Mouse (Mus musculus) spleen, adult 2 months (tissue): ENCODE results near the gene Pigt. TPM values are rescaled to one million over a fixed set of nuclear protein-coding genes. Genes with fewer than 3 reads are reported as not detected.

Experiments
- DNase-seq, 2 experiments: peaks; one replicate each; pipeline versions ENCODE4 v3.0.0 to v3.0.0-alpha.2; 2012 to 2021; ENCODE audit warnings: low spot score in 2 of 2, low read depth in 1 of 2
- H3K27ac ChIP-seq: fragments of 200-500 bp; 2 replicates; pipeline ENCODE4 v1.5.1; 2012; ENCODE audit warnings: low read length, inconsistent platforms; ENCODE audit not compliant: insufficient read depth
- H3K27me3 ChIP-seq: fragments of 200-500 bp; 2 replicates; pipeline ENCODE4 v1.6.1; 2012; ENCODE audit warnings: mild to moderate bottlenecking, moderate library complexity, low read length, inconsistent platforms; ENCODE audit not compliant: control insufficient read depth, insufficient read depth
- H3K36me3 ChIP-seq: fragments of 200-500 bp; 2 replicates; pipeline ENCODE4 v1.6.1; 2012; ENCODE audit warnings: mild to moderate bottlenecking, low read length, inconsistent platforms; ENCODE audit not compliant: control insufficient read depth, insufficient read depth
- H3K4me1 ChIP-seq: fragments of 200-500 bp; 2 replicates; pipeline ENCODE4 v1.6.1; 2011; ENCODE audit warnings: inconsistent platforms; ENCODE audit not compliant: control insufficient read depth, insufficient read depth, insufficient read length
- H3K4me3 ChIP-seq: fragments of 200-500 bp; 2 replicates; pipeline ENCODE4 v1.5.1; 2011; ENCODE audit warnings: mild to moderate bottlenecking, inconsistent platforms; ENCODE audit not compliant: insufficient read depth, insufficient read length; ENCODE audit errors: extremely low read depth
- CTCF ChIP-seq: fragments of 200-500 bp; IDR thresholded peaks from 2 replicates; pipeline ENCODE4 v1.5.1; 2011; ENCODE audit warnings: mild to moderate bottlenecking, inconsistent platforms; ENCODE audit not compliant: insufficient read depth, insufficient read length, insufficient replicate concordance; ENCODE audit errors: extremely low read depth
- POLR2A ChIP-seq: fragments of 200-500 bp; IDR thresholded peaks from 2 replicates; pipeline ENCODE4 v1.6.1; 2011; ENCODE audit warnings: low read depth, low read length, inconsistent platforms
- WGBS: fragments of 180-500 bp; shearing (Covaris S2); methylation state at CpG from one replicate; pipeline ENCODE4 v1.1.7; 2018; 5-methylcytosine and 5-hydroxymethylcytosine counted together
- polyA plus RNA-seq: library from polyadenylated mRNA; depleted of rRNA; stranded (reverse); fragments of >200 nt; gene quantifications from 2 replicates; pipeline ENCODE4 v1.2.3, GENCODE M21; 2012; rRNA removed

Pigt gene
- polyA plus RNA-seq, 1 experiment = 85.0 TPM

- no peaks in the 10 kb centered on the region for H3K36me3 ChIP-seq
- no peaks in the 10 kb centered on the region for H3K27me3 ChIP-seq
- 48% methylated on average over 10 of the region's 10 CpGs for WGBS
- H3K27ac ChIP-seq = no peak overlapping the region
- TF ChIP-seq CTCF = no peak
- TF ChIP-seq POLR2A = no peak
- no peak overlapping the region for H3K4me3 ChIP-seq
- DNase-seq = no peak
- no peaks in the 10 kb centered on the region for H3K4me1 ChIP-seq
Measured at GRCm38 (mm10) chr2:164549963-164550894, 52.9 kb downstream of the Pigt start.

- no peak for DNase-seq
- TF ChIP-seq CTCF (no peak), POLR2A (no peak)
- H3K4me1 ChIP-seq = no peaks in the 10 kb centered on the region
- H3K27me3 ChIP-seq = no peaks in the 10 kb centered on the region
- no peak overlapping the region for H3K4me3 ChIP-seq
- no peak overlapping the region for H3K27ac ChIP-seq
- 11% methylated on average over 2 of the region's 2 CpGs for WGBS
- H3K36me3 ChIP-seq = no peaks in the 10 kb centered on the region
Measured at GRCm38 (mm10) chr2:164550895-164551269, 53.6 kb downstream of the Pigt start.

GRCm38 (mm10) chr2:164551502-164551901 is 54.2 kb downstream of the Pigt start:
- DNase-seq = no peak
- no peak for TF ChIP-seq CTCF
- TF ChIP-seq POLR2A = no peak
- 91% methylated on average over 9 of the region's 9 CpGs for WGBS
- Histone ChIP-seq H3K27me3 (no peaks in the 10 kb centered on the region), H3K27ac (no peak overlapping the region), H3K4me3 (no peak overlapping the region), H3K4me1 (no peaks in the 10 kb centered on the region), H3K36me3 (no peaks in the 10 kb centered on the region)

Other genes with a start within 250 kb of the Pigt start
- not detected in 2 replicates for gene Svs3b, start 240.9 kb upstream of the Pigt start, polyA plus RNA-seq
- not detected in 2 replicates for gene Svs4, start 219.1 kb upstream of the Pigt start, polyA plus RNA-seq
- gene Svs3a, start 208.3 kb upstream of the Pigt start, polyA plus RNA-seq = not detected in 2 replicates
- gene Svs6, start 180.8 kb upstream of the Pigt start, polyA plus RNA-seq = not detected in 2 replicates
- gene Svs5, start 164.8 kb upstream of the Pigt start, polyA plus RNA-seq = not detected in 2 replicates
- gene Slpi, start 108.4 kb upstream of the Pigt start, polyA plus RNA-seq = 33.5 and 77.7 TPM in 2 replicates
- 19.0 and 39.4 TPM in 2 replicates for gene Rbpjl, start 94.4 kb upstream of the Pigt start, polyA plus RNA-seq
- gene Matn4, start 92.4 kb upstream of the Pigt start, polyA plus RNA-seq = 0.82 and 1.2 TPM in 2 replicates
- gene Sdc4, start 53.6 kb upstream of the Pigt start, polyA plus RNA-seq = 21.0 and 25.0 TPM in 2 replicates
- 111 and 172 TPM in 2 replicates for gene Sys1, start 40.6 kb upstream of the Pigt start, polyA plus RNA-seq
- gene Gm20458, start 36.6 kb upstream of the Pigt start, polyA plus RNA-seq = 16.4 and 17.2 TPM in 2 replicates
- gene Trp53tg5, start 23.8 kb upstream of the Pigt start, polyA plus RNA-seq = not detected in 2 replicates
- gene Dbndd2, start 11.4 kb upstream of the Pigt start, polyA plus RNA-seq = 15.6 and 20.3 TPM in 2 replicates
- gene Wfdc2, start 64.9 kb downstream of the Pigt start, polyA plus RNA-seq = 0.33 and 0.47 TPM in 2 replicates
- not detected in 2 replicates for gene Spint3, start 75.9 kb downstream of the Pigt start, polyA plus RNA-seq
- gene Wfdc6a, start 87.9 kb downstream of the Pigt start, polyA plus RNA-seq = 0.15 and 0.21 TPM in 2 replicates
- not detected in 2 replicates for gene Eppin, start 96.1 kb downstream of the Pigt start, polyA plus RNA-seq
- gene Wfdc6b, start 116.0 kb downstream of the Pigt start, polyA plus RNA-seq = not detected in 2 replicates
- gene Wfdc8, start 116.1 kb downstream of the Pigt start, polyA plus RNA-seq = not detected in 2 replicates
- gene Wfdc16, start 141.3 kb downstream of the Pigt start, polyA plus RNA-seq = not detected in 2 replicates
- gene Wfdc10, start 158.5 kb downstream of the Pigt start, polyA plus RNA-seq = not detected in 2 replicates
- gene Wfdc9, start 159.1 kb downstream of the Pigt start, polyA plus RNA-seq = not detected in 2 replicates
- gene Wfdc11, start 176.6 kb downstream of the Pigt start, polyA plus RNA-seq = not detected in 2 replicates
- not detected in 2 replicates for gene Wfdc13, start 187.6 kb downstream of the Pigt start, polyA plus RNA-seq
- not detected in 2 replicates for gene Spint4, start 201.0 kb downstream of the Pigt start, polyA plus RNA-seq
- gene Spint5, start 217.8 kb downstream of the Pigt start, polyA plus RNA-seq = not detected in 2 replicates
- 0.18 and 0.34 TPM in 2 replicates for gene Wfdc3, start 248.4 kb downstream of the Pigt start, polyA plus RNA-seq
- 38.9 and 48.0 TPM in 2 replicates for gene Dnttip1, start 248.5 kb downstream of the Pigt start, polyA plus RNA-seq